Mouse (Mus musculus): ENCODE results near the gene Fdx1.

Fdx1 gene

GRCm38 (mm10) chr9:51964110-51964509, 754 bp upstream of the Fdx1 start:
- no peak for DNase-seq (ENCODE audit: low spot score in 2 of 2)

GRCm38 (mm10) chr9:51961190-51961909, 2.0 kb downstream of the Fdx1 start:
- DNase-seq (ENCODE audit: low spot score in 2 of 2), result no peak

DNA sequence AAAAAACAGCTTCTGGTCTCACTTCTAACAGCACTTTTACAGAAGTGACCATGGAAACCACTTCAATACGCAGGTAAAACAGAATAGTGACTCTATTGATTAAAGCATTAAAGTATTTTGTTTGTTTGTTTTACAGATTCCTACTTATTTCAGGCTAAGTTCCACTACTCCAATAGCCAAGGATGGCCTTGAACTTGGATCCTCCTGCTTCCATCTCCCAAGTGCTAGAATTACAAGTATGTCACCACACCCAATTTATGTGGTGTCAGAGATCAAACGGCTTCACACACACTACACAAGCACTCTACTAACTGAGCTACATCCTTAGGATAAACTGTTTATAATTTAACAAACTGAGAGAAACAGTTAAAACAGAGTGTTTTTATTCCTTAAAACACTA, 3.0 kb downstream of the Fdx1 start:
- DNase-seq (ENCODE audit: low spot score in 2 of 2), result no peak

- no peak for DNase-seq (ENCODE audit: low spot score in 2 of 2)
Observed at GRCm38 (mm10) chr9:51958981-51959380, 4.4 kb downstream of the Fdx1 start.

DNA sequence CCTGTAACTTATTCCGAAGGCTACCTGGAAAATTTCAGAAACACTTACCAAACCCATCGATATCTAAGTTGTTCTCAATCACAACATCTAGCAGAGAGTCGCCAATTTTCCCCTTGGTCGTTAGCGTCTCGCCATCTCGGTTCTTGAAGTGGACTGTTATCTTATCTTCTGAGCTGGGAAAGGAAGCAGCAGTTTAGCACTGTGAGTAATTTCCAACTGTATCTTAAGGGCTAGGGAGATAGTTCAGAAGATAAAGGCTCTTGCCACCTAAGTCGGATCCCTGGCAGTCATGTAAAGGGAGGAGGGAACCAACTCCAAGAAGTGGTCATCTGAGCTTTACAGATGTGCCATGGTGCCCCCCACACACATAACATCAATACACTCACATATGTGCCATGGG, 6.3 kb downstream of the Fdx1 start:
- DNase-seq (ENCODE audit: low spot score in 2 of 2), result no peak

DNA sequence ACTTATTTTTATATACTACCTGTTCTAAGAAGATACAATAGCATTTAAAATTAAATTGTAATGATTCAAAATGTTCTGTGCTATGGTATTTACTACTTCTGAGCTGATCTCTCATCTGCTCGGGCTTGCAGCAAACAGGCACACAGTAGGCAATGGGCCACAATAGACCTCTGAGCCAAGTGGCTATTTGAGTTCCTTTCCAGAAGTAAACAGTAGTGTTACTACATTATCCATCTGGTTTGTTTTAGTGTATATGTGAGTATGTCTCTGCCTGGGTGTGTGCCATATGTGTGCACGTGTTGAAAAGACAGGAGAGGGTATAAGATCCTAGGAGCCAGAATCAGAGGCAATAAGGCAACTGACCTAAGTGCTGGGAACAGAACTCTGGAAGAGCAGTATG, 6.9 kb downstream of the Fdx1 start:
- DNase-seq (ENCODE audit: low spot score in 2 of 2), result no peak

- peak in 1 of 2 experiments; percentile 16 for DNase-seq (ENCODE audit: low spot score in 2 of 2)
Observed at GRCm38 (mm10) chr9:51951337-51951736, 12.0 kb downstream of the Fdx1 start.

GRCm38 (mm10) chr9:51950667-51951066, 12.7 kb downstream of the Fdx1 start:
- DNase-seq (ENCODE audit: low spot score in 2 of 2), result no peak

DNA sequence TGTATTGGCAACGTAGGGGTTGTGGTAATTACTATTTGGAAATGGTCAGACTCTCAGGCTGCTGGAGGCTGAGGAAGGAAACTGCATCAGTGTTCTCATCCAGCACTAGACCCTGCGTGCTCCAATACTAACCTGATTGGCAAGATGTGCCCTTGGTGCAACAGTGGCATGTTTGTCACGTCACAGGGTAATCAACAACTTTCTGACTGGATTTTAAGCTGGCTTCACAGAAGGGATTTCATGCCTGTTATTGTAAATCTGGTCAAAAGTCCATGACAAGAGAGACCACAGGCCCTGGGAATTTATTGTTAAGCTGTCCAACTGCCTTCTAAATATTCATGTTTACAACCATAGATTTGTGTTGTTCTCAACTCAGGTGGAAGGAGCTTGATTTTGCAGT, 13.1 kb downstream of the Fdx1 start:
- no peak for DNase-seq (ENCODE audit: low spot score in 2 of 2)

DNA sequence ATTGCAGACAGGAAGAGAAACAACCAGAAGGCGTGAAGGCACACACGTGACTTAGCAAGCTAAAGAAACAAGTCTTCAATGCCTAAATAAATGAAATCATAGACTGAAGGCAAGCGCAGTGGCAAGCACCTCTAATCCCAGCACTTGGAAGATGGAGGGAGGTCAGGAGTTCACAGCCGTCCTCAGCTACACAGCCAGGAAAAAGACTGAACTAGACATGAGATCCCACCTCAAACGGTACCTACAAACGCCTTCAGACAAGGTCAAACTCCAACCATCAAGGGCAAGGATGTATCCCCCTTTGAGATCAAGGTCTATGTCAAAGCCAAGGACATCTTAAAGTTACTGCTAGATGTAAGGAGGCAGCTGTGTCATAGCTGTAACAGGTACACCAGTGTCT, 19.4 kb downstream of the Fdx1 start:
- no peak for DNase-seq (ENCODE audit: low spot score in 2 of 2)

DNA sequence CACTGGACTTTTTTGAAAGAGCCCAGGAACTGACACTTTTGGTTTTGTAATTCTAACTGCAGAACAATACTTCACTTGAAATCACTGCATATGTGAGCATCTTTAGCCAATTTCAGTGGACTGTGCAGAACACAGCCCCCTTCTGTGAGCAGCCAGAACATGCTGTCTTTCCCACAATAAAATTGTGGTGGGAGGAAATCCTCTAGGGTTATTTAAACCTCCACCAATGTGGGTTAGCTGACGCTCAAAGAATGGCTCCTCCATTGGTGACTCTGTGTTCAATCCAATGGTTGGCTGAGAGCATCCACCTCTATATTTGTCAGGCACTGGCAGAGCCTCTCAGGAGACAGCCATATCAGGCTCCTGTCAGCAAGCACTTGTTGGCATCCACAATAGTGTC, 28.7 kb downstream of the Fdx1 start:
- DNase-seq (ENCODE audit: low spot score in 2 of 2), result peak in 1 of 2 experiments; percentile 65

- no peak for DNase-seq (ENCODE audit: low spot score in 2 of 2)
Observed at GRCm38 (mm10) chr9:51931997-51932396, 31.4 kb downstream of the Fdx1 start.

GRCm38 (mm10) chr9:51931054-51931690, 32.2 kb downstream of the Fdx1 start:
- DNase-seq (ENCODE audit: low spot score in 2 of 2), result no peak

DNA sequence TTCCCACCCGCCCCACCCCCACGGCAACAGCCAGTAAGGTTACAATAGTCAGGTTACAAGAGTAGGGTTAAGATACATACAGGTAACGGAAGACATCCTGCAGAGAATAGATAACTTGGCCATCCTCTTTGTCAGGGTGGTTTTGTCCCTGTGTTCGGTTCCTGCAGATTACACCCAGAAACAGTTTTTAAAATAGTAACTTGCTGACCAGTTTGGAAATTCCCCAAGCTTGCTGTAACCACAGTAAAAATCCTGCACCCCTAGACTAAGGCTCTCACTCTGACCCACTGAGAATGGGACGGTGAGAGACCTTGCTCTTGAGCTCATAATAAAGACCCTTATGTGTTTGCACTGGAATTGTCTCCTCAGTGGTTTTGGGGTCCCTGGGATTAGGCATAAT, 33.4 kb downstream of the Fdx1 start:
- DNase-seq (ENCODE audit: low spot score in 2 of 2), result no peak

DNA sequence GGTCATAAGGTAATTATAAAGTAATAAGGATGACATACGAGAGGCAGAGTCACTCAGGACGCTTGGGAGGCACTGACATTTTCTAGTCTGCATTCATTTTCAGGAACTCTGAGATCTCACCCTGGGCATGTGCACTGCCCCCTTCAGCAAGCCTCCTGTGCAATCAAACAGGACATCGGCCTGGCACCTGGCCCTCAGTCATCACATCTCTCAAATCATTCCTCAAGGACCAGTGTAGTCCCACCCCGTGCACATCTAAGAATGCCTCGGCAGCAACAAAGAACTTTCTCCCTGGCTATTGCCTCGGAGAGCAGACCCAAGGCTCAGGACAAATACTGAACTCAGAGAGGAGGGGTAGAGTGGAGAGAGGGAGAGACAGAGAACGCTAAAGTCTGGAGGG, 34.7 kb downstream of the Fdx1 start:
- no peak for DNase-seq (ENCODE audit: low spot score in 2 of 2)

- no peak for DNase-seq (ENCODE audit: low spot score in 2 of 2)
Observed at GRCm38 (mm10) chr9:51928116-51928515, 35.2 kb downstream of the Fdx1 start.

DNA sequence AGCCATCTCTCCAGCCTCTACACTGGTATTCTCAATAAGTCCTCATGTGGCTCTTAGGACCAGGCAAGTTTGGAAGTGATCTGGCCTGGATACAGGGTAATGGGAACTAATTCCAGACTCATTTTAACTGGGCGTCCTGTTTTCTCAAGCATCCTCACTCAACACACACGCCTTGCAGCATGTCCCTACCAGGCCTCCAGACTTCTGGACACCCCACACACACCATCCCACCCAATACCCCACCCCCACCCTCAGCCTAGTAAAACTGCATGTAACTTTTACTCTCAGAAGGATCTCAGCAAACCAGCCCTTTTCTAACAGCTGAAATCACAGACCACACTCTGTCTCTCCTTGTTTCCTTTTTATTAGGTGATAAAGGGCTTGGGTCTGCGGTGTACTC, 35.7 kb downstream of the Fdx1 start:
- no peak for DNase-seq (ENCODE audit: low spot score in 2 of 2)

DNA sequence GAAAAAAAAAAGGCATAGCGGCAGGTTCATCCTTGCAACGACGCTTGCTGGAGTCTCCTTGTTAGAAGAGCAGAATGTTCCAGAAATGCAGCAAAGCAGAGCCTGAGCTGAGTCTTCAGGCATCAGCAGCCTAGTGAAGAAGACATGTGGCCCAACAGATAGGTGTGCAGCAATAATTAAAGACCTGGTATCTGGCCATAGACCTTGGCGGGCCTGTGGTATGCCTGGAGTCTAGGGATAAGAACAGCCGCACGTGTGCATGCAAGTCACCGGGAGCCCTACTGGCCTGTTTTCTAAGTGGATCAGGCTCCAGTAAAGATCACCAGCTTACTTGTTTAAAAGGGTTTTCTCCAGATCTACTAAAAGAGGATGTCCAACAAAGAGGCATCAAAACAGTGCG, 36.7 kb downstream of the Fdx1 start:
- DNase-seq (ENCODE audit: low spot score in 2 of 2), result no peak

- DNase-seq (ENCODE audit: low spot score in 2 of 2), result peak; percentile 34 to 66
Observed at GRCm38 (mm10) chr9:51924551-51925081, 38.7 kb downstream of the Fdx1 start.

DNA sequence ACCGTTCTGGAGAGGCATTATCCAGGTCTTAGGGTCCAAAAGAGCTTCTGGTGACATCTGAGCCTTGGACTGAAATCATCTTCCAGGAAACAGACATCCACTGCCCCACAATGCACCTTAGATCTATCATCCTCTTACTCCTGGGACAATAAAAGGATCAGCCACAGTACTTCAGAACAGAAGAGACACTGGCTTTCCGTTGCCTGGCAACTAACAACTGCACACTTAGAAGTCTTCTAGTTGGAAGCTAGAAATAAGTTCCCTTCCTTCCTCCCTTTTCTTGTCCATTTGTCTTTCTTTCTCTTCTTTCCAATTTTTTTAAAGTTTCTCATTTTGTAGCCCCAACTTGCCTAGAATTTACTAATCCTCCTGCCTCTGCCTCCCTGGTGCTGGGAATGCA, 40.6 kb downstream of the Fdx1 start:
- DNase-seq (ENCODE audit: low spot score in 2 of 2), result no peak

GRCm38 (mm10) chr9:51915580-51915979, 47.8 kb downstream of the Fdx1 start:
- DNase-seq (ENCODE audit: low spot score in 2 of 2), result no peak

GRCm38 (mm10) chr9:51914481-51915120, 48.8 kb downstream of the Fdx1 start:
- no peak for DNase-seq (ENCODE audit: low spot score in 2 of 2)

DNA sequence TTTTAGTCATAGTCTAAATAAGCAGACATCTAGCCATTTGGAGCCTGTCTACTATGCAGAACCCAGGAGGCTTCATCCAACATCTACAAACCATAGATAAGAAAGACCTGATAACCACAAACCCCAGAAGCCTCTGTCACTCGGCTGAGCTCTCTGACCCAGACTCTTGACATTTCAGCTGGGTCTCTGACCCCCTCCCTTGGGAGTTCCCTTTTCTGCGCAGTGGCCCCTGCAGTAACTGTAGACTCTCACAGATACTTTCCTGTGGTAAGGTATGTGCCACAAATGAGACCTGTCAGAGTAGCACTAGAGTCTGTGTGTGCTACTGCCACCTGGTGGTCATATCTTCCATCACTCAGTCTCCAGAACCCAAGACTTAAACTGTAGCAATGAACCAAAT, 54.5 kb downstream of the Fdx1 start:
- DNase-seq (ENCODE audit: low spot score in 2 of 2), result peak; percentile 58 to 73
